Mouse (Mus musculus) urinary bladder, postnatal 36 days (tissue): ENCODE measurements around the gene Trappc3.

Experiments used
- DNase-seq, 2 experiments: peaks; one replicate each; pipeline ENCODE4 v3.0.0; 2022; ENCODE audit warnings: low spot score in 2 of 2, mixed read lengths in 1 of 2

Gene Trappc3

DNA sequence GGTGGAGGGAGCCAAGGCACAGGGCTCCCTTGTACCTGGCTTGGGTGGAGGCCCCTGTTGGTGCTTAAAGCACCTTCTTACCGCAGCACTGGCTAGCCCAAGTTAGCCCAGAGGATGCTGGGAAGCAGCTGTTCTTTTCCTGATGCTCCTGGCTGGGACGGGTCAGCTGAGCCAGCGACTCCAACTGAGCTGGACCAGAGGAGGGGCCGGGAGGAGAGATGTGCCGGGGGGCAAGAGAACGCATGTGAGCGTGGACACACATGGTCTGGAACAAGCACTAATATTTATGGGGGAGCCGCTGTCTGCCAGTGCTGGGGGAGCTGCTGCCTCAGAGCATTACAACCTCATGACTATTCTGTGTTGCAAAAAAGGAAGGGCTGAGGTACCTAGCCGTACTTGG is 16.8 kb downstream of the Trappc3 start:
- DNase-seq, result no peak

DNA sequence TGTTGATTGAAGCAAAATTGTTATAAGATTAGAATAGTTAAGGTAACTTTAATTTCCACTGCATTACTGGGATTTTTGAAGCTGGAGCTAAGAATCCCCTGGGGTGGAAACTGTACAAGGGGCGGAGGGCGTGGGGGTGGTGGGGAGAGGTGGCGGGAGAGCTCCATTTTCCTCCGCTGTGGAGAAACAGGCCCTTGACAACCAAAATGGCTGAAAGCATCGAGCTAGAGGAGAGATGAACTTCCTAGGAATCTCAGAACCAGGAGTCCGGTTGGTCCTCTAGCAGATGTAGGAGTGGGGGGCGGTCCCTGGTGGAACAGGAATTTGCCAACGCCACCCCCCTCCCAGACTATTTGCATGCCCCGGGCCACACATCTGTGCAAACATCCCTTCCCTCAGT is 19.6 kb downstream of the Trappc3 start:
- DNase-seq, result no peak

DNA sequence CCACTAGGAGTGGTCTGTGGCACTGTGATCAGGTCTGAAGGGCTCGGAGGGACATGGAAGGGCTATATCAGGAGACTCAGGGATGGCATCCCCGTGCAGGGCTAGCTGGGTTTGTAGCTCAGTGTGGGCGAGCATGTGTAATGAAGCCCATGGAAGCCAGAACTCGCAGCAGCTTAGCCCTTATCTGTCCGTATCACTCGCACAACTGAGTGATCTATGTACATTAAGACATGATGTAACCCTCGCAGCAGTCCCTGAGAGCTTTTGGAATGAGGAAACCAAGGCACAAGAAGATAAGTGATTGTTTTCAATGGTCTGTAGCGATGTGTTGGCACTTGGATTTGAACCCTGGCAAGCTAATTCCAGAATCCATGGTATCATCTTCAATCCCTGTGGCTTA is 21.5 kb downstream of the Trappc3 start:
- DNase-seq, result no peak

DNA sequence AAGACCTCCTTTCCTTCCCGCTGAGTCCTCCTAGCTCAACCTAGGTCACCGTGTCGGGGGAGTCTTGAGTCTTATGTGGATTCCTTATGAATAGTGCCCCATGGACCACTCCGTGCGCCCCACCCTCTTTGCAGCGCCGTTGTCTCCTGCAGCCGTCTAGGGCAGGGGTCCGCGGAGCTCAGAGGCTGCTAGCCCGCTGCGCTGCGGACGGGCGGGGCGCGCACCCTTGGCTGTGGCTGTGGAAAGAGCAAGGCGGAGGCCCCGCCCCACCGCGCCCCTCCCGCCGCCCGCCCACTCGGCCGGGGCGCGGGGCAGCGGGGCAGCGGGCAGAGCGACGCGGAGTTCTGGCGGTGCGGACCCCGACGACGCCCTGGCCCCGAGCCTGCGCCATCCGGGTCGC is 24.4 kb downstream of the Trappc3 start, which contains the start of gene Col8a2:
Gene Col8a2 (plus strand): TSS at position 302 of the 400 bp plus-strand sequence.
- no peak for DNase-seq

DNA sequence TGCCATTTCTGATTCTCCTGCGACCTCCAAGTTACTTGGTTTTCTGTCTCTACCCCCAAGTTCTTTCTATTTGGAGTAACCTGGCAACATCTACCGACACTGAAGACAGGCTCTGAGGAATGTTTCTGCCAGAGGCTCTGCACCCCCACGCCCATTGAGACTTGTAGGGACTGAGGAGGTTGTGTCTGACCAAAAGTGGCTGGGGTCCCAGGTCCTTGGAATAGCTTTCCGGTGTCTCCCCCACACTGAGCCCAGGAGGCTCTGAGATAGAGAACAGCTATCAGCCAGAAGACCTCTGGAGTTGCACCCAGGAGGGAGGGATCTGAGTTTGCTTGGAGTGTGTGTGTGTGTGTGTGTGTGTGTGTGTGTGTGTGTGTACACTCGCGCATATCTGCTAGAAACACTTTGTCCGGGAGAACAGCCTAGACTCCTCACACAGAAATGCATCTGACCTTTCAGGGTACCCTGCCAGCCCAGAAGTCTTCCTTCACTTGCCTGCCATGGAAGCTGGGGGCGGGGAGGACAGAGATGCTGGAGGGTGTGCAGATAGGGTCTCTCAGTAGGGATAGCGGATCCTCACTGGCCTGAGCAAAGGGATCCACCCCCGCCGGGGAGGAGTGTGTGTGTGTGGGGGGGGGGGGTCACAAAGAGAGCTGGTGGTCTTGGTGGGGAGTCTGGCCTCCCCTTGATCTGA is 25.3 kb downstream of the Trappc3 start:
- no peak for DNase-seq

DNA sequence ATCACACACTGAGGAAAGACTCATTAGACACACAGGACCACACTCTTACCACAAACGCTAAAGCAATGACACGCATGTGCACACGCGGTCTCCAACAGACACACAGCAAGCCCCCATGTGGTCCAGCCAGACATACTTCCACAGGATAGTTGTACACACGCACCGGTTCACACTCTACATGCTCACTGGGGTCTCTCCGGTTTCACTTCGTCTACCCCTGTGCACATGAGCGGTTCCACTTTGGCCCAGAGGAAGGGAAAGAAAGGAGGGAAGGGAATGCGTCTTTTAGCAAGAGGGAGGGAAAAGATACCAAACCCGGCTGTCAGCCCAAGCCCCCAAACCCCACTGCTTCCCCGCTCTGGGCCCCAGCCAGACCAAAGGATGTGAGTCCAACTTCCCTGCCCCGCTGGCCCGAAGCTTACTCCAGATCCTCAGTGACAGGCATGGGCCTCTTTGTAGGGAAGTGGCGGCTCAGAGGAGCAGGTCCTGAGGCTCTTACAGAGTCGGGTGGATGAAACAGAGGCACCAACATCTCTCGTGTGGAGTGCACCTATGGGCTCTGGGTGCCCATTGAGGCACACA is 26.1 kb downstream of the Trappc3 start:
- no peak for DNase-seq

DNA sequence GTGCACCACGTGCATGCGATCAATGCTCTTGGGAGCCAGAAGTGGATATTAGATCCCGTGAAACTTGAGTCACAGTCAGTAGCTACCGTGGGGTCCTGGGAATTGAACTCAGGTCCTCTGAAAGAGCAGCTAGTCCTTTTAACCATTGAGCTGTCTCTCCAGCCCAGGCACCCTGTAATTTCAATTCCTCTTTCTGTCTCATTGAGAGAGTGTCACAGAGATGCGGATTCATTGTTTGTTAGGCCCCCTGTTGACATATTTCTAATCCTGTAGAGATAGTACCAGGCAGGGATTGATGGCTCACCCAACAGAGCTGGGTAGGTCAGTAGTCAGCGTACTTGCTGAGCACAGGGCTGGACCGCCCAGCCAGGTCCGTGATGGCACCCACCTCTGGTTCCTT is 28.2 kb downstream of the Trappc3 start:
- DNase-seq, result no peak

DNA sequence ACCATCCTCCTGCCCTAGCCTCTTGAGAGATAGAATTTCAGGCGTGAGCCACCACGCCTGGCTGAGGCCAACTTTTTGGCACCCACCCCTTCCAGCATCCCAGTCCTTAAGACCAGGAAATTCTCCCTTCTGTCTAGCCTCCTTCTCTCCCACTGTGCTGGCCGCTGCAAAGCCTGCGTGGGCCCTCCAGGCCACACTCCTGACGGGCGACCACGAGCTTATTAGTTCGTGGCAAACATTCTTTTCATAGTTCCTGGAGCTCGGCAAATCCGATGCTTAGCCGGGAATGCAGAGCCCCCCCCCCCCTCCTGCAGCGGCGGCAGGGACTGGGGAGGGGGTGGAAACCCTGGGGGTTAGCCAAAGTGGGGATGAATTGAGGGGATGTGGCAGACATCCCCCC is 29.1 kb downstream of the Trappc3 start:
- DNase-seq, result no peak

DNA sequence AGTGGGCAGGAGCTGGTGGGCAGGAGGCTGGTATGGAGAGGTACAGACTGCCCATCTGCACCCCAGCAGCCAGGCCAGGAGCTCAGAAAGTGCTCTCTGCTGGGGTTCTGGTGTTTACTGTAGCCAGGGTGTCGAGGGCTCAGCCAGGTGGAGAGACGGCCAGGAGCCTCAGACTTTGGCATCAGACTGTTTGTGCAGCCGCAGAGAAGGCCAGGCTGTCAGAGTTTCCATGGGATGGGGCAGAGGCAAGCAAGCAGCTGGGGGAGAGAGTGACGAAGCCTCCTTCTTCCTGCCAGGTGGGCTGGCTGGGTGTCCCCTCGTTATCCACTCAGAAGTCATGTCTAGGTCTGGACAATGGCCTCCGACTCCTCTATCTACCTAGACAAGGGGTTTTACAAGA is 33.0 kb downstream of the Trappc3 start:
- DNase-seq, result no peak

DNA sequence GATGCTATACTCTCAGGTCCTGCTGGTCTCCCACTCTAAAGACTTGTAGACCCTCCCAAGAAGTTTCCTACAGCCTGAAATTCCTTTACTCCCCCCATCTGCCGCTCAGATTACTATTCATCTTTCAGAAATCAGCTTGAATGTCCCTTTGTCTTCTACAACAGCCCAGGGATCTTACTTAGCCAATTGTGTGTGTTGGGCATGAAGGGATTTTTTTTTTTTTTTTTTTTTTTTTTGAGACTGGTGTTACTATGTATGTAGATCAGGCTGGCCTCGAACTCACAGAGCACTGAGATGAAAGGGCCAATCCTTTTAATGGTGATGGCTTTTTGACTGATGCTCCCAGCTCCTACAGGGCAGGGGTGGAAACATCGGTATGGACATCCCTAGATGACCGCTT is 33.8 kb downstream of the Trappc3 start:
- no peak for DNase-seq

DNA sequence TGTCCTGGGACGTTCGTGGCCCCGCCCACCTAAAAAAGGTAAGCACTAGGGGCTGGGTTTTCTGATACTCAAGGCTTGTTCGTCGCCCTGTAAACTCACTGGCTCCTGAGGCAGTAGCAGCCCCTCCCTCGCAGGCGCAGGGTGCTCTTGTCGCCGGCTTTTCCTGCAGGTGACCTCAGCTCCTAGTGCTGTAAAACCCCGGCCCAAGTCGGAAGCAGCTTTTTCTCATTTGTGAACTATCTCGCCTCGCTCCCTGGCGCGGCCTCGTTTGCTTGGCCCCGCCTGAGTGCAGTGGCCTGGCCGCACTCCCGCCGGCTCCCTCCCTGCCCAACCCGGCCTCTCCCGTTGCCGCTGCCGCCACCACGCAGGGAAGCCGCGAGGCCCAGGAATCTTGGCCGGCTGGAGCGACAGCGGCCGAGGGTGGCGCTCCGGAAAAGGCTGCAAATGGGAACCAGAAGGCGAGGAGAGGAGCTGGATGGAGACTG is 34.5 kb downstream of the Trappc3 start:
- peak; percentile 58 to 76 for DNase-seq

DNA sequence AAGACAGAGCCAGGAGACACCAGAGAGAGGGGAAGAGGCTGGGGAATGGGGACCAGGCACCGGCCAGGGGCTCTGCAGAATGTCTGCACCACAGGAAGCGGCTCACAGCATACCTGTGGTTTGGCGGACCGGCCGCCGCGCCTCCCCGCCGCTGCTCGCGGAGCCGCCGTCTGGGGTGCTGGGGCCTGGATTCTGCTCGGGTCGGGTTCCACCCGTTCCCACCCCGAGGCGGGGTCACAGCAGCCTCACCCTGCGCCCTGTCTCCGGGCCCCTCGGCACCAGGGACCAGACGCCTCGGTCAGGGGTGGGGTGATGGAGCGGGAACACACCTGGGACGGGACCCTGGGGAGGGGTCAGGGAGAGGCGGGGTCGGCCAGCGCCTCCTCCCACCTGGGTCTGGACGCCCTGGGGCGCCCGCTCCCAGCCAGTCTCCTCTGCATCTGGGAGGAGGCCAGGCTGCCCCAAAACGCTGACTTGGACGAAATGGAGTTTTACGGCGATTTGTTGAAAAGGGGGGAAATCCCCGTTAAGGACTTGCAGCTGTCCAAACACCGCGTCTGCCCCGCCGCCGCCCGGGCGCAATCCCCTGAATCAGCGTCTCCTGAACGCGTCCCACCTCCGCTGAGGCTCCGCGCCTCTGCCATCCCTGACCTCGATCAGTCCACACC is 38.9 kb downstream of the Trappc3 start:
- no peak for DNase-seq

DNA sequence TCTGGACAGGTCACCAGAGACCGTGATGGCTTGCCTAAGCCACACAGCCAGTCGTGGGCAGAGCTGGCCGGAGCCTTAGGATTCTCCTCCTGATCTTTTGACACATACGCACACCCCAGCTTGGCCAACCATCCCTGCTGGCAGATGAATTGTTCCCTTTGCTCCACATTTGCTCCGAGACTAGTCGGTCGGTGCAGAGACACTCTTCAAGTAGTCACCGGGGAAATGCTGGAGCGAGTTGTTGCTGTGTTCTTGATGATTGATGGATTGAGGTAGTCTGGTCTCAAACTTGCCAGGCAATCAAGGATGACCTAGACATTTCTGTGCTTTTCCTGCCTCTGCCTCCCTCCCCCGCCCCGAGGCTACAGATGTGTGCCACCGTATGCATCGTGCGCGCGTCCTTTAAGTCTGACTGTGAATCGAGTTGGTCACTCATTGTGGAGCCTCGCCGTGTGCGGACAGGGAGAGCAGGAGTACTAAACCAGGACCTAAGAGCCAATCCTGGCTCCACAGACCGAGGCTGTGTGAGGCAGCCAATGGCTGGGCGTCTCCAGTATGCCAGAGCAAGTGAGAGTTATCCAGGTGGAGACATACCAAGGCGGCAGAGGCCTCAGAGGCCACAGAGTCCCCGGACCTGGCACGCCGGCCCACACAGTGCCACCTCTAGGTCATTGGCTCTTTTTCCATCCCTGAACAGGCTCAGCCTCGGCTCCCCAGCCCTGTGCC is 39.6 kb downstream of the Trappc3 start:
- DNase-seq, result no peak

DNA sequence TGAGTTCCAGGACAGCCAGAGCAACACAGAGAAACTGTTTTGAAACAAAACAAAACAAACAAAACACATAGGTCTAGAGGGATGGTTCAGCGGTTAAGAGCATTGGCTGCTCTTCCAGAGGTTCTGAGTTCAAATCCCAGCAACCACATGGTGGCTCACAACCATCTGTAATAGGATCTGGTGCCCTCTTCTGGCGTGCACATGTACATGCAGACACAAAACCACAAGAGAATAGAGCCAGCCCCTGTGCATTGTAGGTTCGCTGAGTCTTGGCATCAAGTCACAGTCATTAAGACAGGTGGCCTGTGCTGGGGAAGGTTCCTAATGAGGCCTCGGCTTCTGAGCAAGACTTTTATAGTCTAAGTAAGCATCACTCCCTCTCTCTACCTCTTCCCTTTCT is 41.8 kb downstream of the Trappc3 start:
- no peak for DNase-seq

DNA sequence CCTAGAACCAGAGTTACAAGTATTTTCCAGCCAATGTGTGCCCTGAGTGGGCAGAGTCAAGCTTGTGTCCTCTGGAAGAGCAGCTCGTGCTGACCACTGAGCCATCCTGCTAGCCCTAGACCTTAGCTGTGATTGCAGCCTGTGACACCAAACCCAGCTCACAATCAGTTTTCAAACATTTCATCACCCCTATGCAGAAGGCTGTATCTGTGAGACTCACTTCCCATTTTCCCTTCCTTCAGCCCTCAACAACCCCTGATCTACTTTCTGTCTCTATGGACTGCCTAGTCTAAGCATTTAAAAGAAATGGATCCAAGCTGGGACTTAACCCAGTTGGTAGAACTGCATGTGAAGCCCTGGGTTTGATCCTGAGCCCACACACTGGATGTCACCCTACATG is 43.3 kb downstream of the Trappc3 start:
- DNase-seq, result no peak

DNA sequence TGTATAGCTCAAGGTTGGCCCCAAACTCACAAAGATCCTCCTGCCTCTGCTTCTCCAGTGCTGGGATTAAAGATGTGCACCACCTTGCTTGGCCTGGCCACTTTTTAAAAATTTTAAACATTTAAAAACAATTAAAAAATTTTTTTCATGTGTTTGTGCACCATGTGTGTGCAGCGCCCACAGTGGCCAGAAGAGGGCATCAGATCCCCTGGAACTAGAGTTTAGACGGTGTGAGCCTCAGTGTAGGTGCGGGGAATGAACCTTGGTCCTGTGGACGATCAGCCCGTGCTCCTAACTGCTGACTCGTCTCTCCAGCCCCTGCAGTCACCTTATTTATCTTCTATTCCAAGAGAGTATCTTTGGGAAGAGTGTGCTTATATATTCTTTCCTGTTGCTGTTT is 43.9 kb downstream of the Trappc3 start:
- DNase-seq, result no peak

DNA sequence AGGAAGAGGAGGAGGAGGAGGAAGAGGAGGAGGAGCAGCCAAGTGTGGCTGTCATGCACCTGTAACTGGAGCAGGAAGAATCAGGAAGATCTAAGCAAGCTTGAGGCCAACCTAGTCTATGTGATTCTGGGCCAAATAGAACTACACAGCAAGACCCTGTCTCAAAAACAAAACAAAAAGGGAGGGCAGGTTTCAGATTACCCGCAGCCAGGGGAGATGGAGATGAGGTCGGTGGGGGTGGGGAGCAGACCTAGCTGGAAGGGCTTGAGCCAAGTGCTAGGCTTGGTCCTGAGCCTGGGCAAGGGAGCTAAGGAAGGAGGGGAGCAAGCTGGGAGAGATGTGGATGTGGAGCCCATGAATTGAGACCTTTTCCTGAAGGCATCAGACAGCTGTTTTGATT is 44.7 kb downstream of the Trappc3 start:
- DNase-seq, result no peak

DNA sequence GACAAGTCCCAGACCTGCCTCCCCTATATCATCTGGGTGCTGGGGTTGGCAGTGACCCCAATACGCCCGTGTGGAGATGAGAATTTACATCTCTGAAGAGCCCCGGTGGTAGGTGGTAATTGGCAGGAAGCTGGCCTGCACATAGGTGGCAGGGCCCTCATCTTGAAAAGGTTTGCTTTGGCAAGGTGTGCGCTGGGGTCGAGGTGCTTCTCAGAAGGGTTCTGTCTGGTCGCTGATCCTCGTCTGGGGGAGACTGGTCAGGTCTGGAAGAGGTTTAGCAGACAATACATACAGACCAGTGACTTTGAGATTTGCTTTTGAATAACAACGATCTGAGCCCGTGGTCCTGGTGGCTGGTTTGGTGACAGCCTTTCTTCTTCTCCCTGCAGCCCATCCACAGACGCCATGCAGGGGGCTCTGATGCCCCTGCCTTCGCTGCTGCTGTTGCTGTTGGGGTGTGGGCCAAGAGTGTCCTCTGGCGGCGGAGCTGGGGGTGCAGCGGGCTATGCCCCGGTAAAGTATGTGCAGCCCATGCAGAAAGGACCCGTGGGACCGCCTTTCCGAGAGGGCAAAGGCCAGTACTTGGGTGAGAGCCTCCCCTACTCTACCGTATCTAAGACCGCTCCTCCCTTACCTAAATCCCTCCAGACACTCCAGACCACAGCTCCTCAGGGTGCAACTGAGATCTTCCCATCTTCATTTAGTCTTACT is 47.2 kb downstream of the Trappc3 start:
- no peak for DNase-seq

DNA sequence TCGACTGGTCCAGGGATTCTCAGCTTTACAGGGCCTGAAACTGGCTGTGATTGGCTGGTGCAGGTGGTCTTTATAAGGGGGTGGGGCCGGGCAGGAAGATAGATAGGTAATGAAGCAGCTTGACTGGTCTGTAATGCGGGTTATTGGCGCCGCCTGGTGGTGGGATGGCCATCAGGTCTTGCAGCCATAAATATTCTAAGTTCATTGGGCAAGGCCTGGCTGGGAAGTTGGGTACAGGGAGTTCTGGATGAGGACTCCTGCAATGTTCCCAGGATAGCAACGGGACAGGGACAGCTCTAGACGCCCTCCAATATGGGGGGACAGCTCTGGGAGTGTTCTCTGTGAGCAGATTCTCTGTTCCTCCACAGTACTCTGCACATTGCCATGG is 47.8 kb downstream of the Trappc3 start:
- peak; percentile 80 to 88 for DNase-seq

DNA sequence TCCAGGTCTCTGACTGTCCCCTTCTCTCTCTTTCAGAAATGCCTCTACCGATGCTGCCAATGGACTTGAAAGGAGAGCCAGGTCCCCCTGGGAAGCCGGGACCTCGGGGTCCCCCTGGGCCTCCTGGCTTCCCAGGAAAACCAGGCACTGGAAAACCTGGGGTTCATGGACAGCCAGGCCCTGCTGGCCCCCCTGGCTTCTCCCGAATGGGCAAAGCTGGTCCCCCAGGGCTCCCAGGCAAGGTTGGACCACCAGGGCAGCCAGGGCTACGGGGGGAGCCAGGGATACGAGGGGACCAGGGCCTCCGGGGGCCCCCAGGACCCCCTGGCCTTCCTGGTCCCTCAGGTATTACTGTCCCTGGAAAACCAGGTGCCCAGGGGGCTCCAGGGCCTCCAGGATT is 48.2 kb downstream of the Trappc3 start:
- no peak for DNase-seq

DNA sequence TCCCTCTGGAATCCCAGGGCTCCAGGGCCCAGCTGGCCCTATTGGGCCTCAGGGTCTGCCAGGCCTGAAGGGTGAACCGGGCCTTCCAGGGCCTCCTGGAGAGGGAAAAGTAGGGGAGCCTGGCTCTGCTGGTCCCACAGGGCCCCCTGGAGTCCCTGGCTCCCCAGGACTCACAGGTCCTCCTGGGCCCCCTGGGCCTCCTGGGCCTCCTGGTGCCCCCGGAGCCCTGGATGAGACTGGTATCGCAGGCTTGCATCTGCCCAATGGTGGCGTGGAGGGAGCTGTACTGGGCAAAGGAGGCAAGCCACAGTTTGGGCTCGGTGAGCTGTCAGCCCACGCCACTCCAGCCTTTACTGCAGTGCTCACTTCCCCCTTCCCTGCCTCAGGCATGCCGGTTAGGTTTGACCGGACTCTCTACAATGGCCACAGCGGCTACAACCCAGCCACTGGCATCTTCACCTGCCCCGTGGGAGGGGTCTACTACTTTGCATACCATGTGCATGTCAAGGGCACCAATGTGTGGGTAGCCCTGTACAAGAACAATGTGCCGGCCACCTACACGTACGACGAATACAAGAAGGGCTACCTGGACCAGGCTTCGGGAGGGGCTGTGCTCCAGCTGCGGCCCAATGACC is 49.6 kb downstream of the Trappc3 start:
- DNase-seq, result no peak
